Mouse (Mus musculus) cerebellum, postnatal 4 days (tissue): ENCODE measurements around the gene Slc34a1.

Experiments used
- DNase-seq, 2 experiments: peaks; one replicate each; pipeline ENCODE4 v3.0.0; 2022; ENCODE audit warnings: low spot score in 2 of 2, mixed read lengths in 1 of 2

Gene Slc34a1

GRCm38 (mm10) chr13:55444286-55444936 is 46.4 kb downstream of the Slc34a1 start:
- DNase-seq = no peak

GRCm38 (mm10) chr13:55444937-55445315 is 46.9 kb downstream of the Slc34a1 start, which contains the start of gene Grk6:
Grk6 (plus strand) TSS chr13:55445072.
- DNase-seq = peak; percentile 98 to 99

DNA sequence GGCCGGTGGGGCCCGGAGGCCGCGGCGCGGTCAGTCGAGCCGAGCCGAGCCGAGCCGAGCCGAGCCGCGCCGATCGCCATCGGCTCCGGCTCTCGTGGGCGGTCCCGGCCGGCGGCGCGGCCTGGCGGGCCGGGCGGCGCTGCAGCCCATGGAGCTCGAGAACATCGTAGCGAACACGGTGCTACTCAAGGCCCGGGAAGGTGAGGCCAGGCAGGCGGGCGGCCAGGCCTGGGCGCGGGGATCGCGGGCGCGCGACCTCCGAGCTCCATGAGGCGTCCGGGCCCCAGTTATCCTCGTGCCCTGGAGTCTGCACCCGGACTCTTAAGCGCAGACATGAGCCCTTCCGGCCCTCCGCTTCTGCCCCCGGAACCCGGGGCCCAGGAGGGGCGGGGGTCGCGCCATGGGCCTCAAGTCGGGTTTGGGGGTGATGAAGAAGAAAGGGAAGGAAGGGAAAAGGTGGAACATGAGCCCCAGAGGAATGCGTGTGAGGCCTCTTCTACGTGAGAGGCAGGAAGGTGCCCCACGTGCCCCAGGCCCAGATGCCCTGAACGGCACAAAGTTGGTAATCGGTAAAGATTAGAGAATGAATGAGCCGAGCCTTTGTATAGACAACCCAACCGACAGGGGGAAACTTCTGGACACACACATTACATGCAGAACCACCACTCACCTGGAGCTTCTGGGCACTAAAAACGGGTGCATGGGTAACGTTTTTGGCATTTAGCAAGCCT is 47.5 kb downstream of the Slc34a1 start:
- DNase-seq = no peak

DNA sequence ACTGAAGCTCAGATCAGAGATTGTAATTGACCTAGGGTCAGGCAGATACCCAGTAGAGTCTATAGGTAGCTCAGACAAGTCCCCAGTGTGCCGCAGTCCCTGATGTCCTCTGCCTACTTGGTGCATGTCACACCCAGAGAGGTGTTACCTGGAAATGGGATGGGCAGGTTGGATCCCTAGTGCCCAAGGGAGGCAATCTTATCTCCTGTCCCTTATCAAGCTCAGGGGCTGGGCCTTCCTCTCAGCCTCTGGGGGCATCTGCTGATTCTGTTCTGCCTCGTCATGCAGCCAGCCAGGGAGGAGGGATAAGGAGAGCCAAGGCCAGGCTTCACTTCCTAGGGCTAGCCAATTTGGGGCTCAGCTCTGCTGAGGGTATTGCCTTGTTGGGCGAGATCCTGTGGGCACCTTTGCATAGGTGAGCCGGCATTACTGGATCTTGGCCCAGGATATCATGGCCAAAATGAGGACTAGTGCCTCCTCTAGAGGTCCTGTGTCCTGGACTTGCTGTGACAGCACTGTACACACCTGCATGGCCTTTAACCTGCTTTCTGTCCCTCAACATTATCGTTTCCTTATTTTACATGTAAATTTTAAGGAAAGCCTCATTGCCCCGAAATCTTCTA is 48.6 kb downstream of the Slc34a1 start:
- no peak for DNase-seq

- no peak for DNase-seq
Observed at GRCm38 (mm10) chr13:55447543-55447943, 49.6 kb downstream of the Slc34a1 start.

GRCm38 (mm10) chr13:55448131-55448530 is 50.1 kb downstream of the Slc34a1 start:
- DNase-seq = no peak

- no peak for DNase-seq
Observed at GRCm38 (mm10) chr13:55449205-55449604, 51.2 kb downstream of the Slc34a1 start.

- no peak for DNase-seq
Observed at GRCm38 (mm10) chr13:55449679-55450441, 51.9 kb downstream of the Slc34a1 start.

GRCm38 (mm10) chr13:55450511-55450980 is 52.6 kb downstream of the Slc34a1 start:
- peak in 1 of 2 experiments; percentile 73 for DNase-seq

DNA sequence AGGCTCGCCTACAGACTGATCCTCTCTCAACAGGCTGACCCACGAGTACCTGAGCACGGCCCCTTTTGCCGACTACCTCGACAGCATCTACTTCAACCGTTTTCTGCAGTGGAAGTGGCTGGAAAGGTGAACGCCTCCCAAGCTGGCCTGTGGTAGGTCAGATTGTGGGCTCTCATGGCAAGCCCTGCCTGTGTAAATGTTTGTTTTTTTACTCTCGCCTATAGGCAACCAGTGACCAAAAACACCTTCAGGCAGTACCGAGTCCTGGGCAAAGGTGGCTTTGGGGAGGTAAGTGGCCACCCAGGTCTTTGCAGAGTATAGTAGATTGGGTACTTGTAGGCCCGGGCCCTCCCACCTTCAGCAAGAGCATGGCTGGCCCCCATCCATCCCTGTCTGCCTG is 53.3 kb downstream of the Slc34a1 start:
- no peak for DNase-seq

GRCm38 (mm10) chr13:55451785-55452549 is 54.0 kb downstream of the Slc34a1 start:
- no peak for DNase-seq

GRCm38 (mm10) chr13:55462965-55463364 is 65.0 kb downstream of the Slc34a1 start:
- DNase-seq = no peak

- no peak for DNase-seq
Observed at GRCm38 (mm10) chr13:55463399-55464026, 65.5 kb downstream of the Slc34a1 start.

- peak; percentile 45 to 71 for DNase-seq
Observed at GRCm38 (mm10) chr13:55464027-55464884, 66.3 kb downstream of the Slc34a1 start, which contains the start of gene Prr7. Prr7 (plus strand) TSS chr13:55464267.

DNA sequence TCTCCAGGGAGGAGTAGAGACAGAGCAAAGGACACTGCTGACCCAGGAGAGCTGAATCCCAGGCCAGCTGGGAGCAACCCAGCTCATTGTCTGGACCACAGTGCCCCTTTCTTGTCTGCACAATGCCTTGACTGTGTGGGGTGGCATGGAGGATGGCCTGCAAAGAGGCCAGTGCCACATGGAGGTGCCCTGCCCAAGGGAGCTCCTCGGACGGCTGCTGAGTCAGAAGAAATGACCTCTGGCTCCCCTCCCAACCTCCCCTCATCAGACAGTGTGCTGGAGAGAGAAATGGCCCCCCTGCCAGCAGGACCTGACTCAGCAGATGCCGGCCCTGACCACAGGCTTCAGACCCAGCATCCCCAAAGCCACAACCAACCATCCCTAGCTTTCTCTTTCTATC is 67.2 kb downstream of the Slc34a1 start:
- no peak for DNase-seq
